Mouse (Mus musculus): ENCODE data around the gene Uhrf1. TPM values are rescaled to one million over a fixed set of nuclear protein-coding genes. Genes with fewer than 3 reads are reported as not detected.

Gene Uhrf1
- total RNA-seq, 2 experiments from 2014 or later: 5.9 to 6.3 TPM

GRCm38 (mm10) chr17:56296201-56296600, 6.9 kb upstream of the Uhrf1 start:
- no peak for DNase-seq (ENCODE audit: low spot score in 2 of 2)

GRCm38 (mm10) chr17:56298238-56298637, 4.9 kb upstream of the Uhrf1 start:
- DNase-seq (ENCODE audit: low spot score in 2 of 2): no peak

- no peak for DNase-seq (ENCODE audit: low spot score in 2 of 2)
Measured at GRCm38 (mm10) chr17:56300186-56300585, 2.9 kb upstream of the Uhrf1 start, which contains the start of gene Arrdc5. Gene Arrdc5, minus strand, starts transcription at chr17:56300286.

- no peak for DNase-seq (ENCODE audit: low spot score in 2 of 2)
Measured at GRCm38 (mm10) chr17:56302363-56302996, 641 bp upstream of the Uhrf1 start.

GRCm38 (mm10) chr17:56303847-56304586, 896 bp downstream of the Uhrf1 start:
- peak; percentile 94 to 96 for DNase-seq (ENCODE audit: low spot score in 2 of 2)

GRCm38 (mm10) chr17:56304718-56305117, 1.6 kb downstream of the Uhrf1 start:
- DNase-seq (ENCODE audit: low spot score in 2 of 2): no peak

- no peak for DNase-seq (ENCODE audit: low spot score in 2 of 2)
Measured at GRCm38 (mm10) chr17:56305156-56305555, 2.0 kb downstream of the Uhrf1 start.

GRCm38 (mm10) chr17:56305826-56306225, 2.7 kb downstream of the Uhrf1 start:
- no peak for DNase-seq (ENCODE audit: low spot score in 2 of 2)

GRCm38 (mm10) chr17:56308088-56308487, 5.0 kb downstream of the Uhrf1 start:
- DNase-seq (ENCODE audit: low spot score in 2 of 2): no peak

GRCm38 (mm10) chr17:56309191-56309945, 6.2 kb downstream of the Uhrf1 start:
- DNase-seq (ENCODE audit: low spot score in 2 of 2): no peak

GRCm38 (mm10) chr17:56324419-56324818, 21.3 kb downstream of the Uhrf1 start:
- DNase-seq (ENCODE audit: low spot score in 2 of 2): no peak

GRCm38 (mm10) chr17:56325450-56326152, 22.5 kb downstream of the Uhrf1 start, which contains the start of gene Kdm4b:
Gene Kdm4b, plus strand, starts transcription at chr17:56326062.
- DNase-seq (ENCODE audit: low spot score in 2 of 2): peak; percentile 98 to 99

GRCm38 (mm10) chr17:56326153-56327147, 23.3 kb downstream of the Uhrf1 start:
- DNase-seq (ENCODE audit: low spot score in 2 of 2): peak in 1 of 2 experiments; percentile 35

GRCm38 (mm10) chr17:56329267-56329666, 26.1 kb downstream of the Uhrf1 start:
- DNase-seq (ENCODE audit: low spot score in 2 of 2): no peak

GRCm38 (mm10) chr17:56330345-56330744, 27.2 kb downstream of the Uhrf1 start:
- no peak for DNase-seq (ENCODE audit: low spot score in 2 of 2)

- no peak for DNase-seq (ENCODE audit: low spot score in 2 of 2)
Measured at GRCm38 (mm10) chr17:56331256-56331655, 28.1 kb downstream of the Uhrf1 start.

- DNase-seq (ENCODE audit: low spot score in 2 of 2): no peak
Measured at GRCm38 (mm10) chr17:56332987-56333386, 29.9 kb downstream of the Uhrf1 start.

GRCm38 (mm10) chr17:56337190-56337589, 34.1 kb downstream of the Uhrf1 start:
- peak; percentile 49 to 70 for DNase-seq (ENCODE audit: low spot score in 2 of 2)

- DNase-seq (ENCODE audit: low spot score in 2 of 2): no peak
Measured at GRCm38 (mm10) chr17:56337791-56338190, 34.7 kb downstream of the Uhrf1 start.

GRCm38 (mm10) chr17:56338909-56339308, 35.8 kb downstream of the Uhrf1 start:
- DNase-seq (ENCODE audit: low spot score in 2 of 2): no peak

Data from layer of hippocampus, postnatal 10 days (tissue).